Mouse (Mus musculus): Measurements from ENCODE around the gene Pih1h3b.

Pih1h3b gene

DNA sequence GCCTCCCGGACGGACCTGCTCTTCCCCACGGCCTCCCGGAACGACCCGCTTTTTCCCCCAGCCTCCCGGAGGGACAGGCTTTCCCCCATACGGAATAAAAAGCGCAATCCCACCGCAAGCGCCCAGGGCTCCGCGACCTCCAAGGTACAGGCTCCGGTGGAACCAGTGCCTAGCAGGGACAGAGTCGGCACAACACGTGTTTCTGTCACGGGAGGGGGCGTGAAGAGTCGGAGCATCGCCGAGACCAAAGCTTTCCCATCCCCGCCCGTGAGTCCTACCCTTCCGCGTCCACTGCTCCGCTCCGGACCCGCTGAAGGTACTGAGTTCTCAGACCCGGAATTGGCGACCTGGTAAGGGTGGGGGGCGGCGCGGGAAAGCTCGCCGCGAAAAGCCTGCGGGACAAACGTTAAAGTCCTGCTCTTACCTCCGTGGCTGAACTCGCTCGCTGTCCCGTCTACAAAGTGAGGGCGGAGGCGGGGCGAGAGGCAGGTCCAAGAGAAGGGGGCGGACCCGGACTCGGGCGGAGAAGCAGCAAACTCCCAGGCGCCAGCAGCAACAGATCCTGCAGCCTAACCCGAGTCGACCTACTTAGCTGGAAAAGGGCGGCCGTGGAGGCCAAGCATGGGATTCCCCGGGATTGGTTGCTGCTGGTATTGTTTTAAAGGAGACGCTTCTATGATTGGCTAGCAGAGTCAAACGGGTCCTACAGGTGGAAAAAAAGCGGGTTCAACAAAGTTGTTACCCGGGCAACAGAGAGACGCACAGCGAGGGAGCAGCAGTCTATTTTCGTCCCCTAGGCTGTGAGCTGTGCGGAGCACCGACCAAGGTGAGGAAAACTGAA, at the start of gene Pih1h3b, which contains the start of gene Nup62cl:
TSS of gene Pih1h3b (plus strand) at position 745 of the 841 bp plus-strand sequence.
TSS of gene Nup62cl (minus strand) at position 578 of the 841 bp plus-strand sequence.
- peak; percentile 84 to 86 for DNase-seq (ENCODE audit: inconsistent age in 2 of 2, low spot score in 1 of 2)

DNA sequence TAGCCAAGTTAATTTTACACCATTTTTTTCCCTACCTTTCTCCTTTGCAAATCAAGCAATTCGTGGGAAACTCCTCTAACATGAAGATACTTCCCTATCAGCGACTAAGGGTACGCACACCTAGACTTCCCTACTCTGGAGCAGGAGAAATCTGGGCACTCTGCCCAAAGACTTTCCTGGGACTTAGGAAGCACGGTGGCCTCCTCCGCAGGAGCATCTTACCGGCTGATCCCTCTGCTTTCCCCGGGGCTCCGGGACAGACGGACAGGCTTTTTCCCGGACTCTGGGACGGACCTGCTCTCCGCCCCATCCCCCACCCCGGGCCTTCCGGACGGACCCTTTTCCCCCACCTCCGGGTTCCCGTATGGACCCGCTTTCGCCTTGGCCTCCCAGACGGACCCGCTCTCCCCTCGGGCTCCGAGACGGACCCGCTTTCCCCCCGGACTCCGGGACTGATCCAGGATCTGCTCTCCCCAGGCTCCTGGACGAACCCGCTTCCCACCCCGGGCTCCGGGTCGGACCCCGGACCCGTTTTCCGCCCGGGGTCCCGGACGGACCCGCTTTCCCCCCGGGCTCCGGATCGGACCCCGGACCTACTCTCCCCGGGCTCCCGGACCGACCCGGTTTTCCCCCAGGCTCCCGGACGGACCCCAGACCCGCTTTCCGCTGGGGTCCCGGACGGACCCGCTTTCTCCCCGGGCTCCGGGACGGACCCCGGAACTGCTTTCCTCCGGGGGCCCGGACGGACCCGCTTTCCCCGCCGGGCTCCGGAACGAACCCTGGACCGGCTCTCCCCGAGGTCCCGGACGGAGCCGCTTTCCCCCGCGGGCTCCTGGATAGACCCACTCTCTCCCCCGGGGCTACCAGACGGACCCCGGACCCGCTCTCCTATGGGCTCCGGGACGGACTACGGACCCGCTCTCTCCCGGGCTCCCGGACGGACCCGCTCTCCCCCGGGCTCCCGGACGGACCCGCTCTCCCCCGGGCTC, 1.5 kb upstream of the Pih1h3b start:
- DNase-seq (ENCODE audit: inconsistent age in 2 of 2, low spot score in 1 of 2) = peak; percentile 13 to 34

DNA sequence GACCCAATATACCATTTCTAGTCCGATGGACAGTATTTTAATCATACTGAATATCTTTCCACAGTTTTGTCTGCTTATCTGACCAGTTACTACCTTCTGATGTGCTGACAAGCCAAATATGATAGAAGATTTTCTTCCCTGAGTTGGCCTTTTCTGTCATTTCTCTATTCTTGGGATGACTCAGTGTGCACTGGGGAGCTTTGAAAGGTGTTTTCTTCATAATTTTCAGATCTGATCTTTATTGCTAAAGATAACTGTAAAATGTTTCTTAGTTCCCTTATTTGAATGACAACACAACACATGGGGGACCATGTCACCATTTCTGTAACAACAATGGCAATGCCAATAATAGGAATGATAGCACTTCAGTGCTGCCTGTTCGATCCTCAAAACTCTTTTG, 19.9 kb downstream of the Pih1h3b start:
- no peak for DNase-seq (ENCODE audit: inconsistent age in 2 of 2, low spot score in 1 of 2)

DNA sequence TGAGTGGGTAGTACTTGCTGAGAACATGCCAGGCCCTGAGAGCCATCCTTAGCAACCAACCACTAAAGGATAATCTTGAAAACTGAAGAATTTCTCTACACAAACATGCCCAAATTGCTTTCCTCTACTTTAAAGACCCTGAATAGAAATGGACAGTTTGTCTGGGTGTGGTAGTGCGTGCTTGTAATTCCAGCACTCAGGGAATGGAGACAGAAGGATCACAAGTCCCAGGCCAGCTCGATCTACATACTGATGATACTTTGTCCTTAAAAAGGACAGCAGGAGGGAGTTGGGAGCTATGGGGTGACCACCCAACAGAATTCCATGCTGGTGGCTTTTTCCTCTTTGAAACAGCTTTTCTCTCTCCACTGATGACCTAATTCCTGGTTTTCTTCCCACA, 31.4 kb downstream of the Pih1h3b start:
- peak in 1 of 2 experiments; percentile 16 for DNase-seq (ENCODE audit: inconsistent age in 2 of 2, low spot score in 1 of 2)
